Mouse (Mus musculus) cortical plate, adult 2 months (tissue): ENCODE measurements around the gene Fstl3.

ENCODE experiments used
- CTCF ChIP-seq: fragments of 200-500 bp; IDR thresholded peaks from 2 replicates; pipeline ENCODE4 v1.5.1; 2011; ENCODE audit warnings: mild to moderate bottlenecking, control low read depth, low read length; ENCODE audit not compliant: insufficient read depth; ENCODE audit errors: extremely low read depth
- POLR2A ChIP-seq: fragments of 200-500 bp; IDR thresholded peaks from 2 replicates; pipeline ENCODE4 v1.6.1; 2011; ENCODE audit warnings: mild to moderate bottlenecking, low read length, control low read depth; ENCODE audit not compliant: insufficient read depth; ENCODE audit errors: extremely low read depth

DNA sequence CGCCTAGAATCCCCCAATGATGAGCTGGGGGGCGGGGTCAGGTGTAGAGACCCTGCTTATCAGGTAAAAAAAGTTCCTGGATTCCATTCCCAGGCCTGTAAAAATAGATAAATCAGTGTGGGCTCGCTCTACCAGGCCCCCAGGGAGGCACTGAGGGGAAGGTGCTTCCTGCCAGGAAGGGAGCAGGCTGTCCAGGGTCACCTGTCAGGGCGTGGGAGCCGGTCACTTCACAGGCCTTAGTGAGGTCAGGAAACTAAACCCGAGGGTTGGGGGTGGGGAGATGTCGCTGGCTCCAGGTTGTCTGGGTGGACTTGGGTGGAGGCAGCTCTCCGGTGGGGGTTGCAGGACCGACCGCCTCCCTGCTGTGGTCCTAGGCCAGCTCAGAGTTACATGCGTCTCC lies 28.6 kb downstream of the Fstl3 start:
- TF ChIP-seq CTCF (no peak), POLR2A (no peak)
